Mouse (Mus musculus): ENCODE data around the gene Iffo1.

DNA sequence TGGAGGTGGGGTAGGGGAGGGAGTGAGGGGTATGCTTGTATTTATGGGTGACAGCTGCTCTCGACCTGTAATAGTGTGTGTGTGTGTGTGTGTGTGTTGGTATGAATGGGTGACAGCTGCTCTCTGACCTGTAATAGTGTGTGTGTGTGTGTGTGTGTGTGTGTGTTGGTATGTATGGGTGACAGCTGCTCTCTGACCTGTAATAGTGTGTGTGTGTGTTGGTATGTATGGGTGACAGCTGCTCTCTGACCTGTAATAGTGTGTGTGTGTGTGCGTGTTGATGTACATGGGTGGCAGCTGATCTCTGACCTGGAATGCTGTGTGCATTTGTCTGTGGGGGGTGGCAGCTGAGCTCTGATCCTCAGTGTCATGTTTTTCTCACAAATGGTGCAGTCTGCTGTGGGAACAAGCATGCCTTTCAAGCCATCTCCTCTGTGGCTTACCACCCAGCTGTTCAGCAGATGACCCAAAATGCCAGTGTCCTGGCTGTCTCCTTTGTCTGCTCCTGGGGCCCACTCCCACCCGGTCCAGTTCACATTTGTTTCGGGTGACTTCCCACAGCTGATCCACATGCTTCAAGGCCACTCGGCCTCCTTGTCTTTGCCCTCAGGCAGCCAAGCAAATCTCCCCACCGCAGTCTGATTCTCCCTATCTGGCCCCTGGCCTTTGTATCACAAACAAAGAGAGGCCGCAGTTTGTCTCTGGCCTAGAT, 12.0 kb downstream of the Iffo1 start:
- TF ChIP-seq POLR2A (IDR thresholded peaks at IDR 0.05; ENCODE audit: borderline replicate concordance, insufficient read depth, low read length): peak; percentile 3; the same call in 1 of the 2 replicates
- no peak for TF ChIP-seq CTCF (IDR thresholded peaks at IDR 0.05; ENCODE audit: borderline replicate concordance, insufficient read depth, low read depth, low read length)

Data from cerebellum, adult 2 months (tissue).